Mouse (Mus musculus) ovary, adult 18-20 months (tissue): ENCODE measurements around the gene Gm28710.

Source experiments
- DNase-seq: peaks from one replicate; pipeline ENCODE4 v3.0.0; 2022; ENCODE audit warnings: low spot score, mixed read lengths

Gene Gm28710

DNA sequence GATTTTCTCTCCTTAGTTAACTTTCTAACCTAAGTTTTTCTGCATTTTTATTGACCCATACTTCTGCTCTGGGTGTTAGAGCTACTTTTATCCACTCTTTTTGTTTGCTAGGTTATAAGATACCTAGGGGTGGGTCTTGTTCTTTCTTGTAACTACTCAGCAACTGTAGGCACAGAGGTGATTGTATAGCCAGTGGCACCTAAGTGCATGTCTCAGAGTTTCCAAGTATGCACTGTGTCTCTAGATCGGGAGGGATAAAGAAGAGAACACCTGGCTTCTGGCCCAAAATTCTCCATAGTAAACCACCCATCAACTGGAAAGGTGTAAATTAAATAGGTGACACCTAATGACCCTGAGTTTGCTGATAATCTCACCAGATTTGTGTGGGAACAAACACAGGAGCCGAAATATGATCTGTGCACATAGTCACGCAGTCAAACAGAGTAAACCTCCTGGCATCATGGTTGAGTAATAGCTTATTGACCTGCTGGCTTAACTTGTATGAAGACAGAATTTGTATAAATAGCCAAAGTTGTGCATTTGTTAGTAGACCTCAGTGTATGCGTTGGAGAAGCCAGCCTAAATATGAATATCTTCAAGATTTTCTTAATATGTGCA, at the start of gene Gm28710:
Gene Gm28710, plus strand, starts transcription at position 568 of the 618 bp plus-strand sequence.
- DNase-seq, result no peak

DNA sequence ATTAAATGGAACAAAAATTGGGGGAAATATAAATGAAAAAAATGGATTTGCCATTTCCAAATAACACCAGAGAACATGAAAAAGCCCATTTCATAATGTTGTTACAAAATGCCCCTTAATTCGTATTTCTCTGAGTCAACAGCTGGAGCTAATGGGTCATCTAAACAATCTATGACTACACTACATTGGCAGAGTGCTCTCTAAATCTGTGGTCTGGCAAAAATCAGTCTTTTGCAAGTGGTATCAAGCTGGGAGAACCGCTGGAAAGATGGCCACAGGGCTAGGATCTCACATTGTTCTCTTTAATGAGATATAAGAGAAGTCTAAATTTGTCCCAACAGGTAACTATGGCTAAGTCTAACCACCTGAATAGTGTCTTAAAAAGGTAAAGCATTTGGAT, 14.4 kb upstream of the Gm28710 start:
- DNase-seq, result no peak

DNA sequence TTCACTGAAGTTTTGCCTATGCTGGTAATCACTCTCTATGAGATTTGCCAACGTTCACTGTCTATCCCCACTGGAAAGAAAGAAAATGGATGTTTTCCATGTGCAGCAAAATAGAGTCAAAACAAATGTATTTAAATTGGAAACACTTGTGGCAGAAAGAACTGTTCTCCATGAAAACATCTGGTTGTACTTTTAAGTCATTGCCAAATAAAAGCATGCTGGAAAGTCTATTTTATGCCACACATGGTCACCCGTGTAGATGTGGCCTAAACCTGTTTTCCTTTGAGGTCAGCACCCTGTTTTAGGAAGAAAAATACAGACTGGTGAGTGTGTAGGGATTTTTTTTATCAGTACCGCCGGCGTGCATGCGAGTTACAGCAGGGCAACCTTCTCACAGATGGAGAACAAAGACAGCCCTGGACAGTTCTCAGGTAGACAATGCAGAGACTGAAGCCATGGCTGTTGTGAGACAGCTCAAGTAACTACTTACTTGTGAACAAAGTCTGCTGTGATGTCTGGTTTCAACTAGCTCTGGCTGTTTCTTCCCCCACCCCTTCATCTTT, 12.9 kb upstream of the Gm28710 start:
- DNase-seq, result no peak

DNA sequence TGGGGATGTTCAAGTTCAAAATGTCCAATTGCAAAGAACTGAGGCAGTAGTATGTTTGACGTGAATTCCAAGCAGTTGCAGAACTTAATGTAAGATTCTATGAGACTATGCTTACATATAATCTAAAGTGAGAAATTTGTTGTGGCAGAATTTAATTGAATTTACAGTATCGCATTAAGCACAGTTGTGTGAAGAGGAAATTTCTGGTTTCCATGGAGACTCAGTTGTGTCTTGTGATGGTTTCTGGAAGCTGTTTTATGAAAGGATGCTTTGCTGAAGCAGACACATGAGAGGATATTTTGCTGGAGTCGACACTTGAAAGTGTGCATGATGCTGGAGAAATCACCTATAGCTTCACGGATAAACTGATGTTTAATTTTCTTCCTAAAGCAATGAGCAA, 6.0 kb upstream of the Gm28710 start:
- DNase-seq, result no peak

DNA sequence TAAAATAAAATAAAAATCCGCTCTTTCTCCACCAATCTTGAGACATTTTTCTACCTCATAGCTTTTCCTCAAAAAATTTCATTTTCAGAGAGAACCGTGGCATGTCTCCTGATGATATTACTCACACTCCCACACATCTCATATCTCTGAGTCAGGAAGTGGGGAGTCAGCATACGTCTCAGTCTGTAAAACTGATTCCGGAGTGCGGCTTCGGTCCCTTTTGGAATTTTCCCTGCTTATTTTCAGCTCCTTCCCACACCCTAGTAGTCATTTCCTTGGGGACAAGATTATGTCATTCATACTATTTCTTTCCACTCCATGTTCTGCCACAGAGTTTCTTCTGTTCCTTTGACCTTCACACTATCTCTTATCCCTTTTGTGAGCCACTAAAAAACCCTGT, 3.4 kb downstream of the Gm28710 start:
- no peak for DNase-seq

DNA sequence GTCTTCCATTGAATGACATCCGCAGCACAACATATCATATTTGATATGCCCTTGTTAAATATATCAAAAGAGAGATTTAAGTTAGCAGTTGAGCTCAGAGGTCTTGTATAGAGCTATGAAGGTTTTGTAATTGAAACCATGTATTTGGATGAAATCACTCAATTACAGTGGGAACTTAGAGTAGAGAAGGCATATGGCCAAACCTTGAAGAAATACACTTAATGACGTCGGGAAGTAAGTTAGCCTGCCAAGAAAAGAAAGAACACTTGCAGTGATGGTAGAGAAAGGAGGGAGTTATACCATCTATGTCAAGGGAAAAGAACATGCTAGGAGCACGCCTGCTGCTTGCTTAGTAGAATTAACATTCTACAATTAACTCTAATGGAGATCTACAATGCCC, 11.1 kb downstream of the Gm28710 start:
- no peak for DNase-seq

DNA sequence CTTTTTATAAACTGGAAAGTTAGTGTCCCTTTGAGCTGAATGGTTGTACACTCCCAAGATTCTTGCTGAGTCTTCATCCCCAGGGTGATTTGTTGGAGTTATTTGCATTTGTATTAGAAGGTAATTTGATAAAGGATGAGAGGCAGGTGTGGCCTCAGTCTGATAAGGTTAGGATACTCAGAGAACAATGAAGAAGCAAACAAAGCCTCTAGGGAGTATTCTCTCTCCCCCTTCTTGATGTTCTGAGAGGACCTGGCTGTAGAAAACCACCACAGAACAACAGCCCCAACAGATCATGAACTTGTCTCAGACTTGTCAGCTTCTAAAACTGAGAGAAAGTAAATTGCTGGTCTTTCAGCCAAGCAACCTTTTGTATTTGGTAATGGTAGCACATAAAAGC, 47.4 kb downstream of the Gm28710 start:
- DNase-seq, result no peak

DNA sequence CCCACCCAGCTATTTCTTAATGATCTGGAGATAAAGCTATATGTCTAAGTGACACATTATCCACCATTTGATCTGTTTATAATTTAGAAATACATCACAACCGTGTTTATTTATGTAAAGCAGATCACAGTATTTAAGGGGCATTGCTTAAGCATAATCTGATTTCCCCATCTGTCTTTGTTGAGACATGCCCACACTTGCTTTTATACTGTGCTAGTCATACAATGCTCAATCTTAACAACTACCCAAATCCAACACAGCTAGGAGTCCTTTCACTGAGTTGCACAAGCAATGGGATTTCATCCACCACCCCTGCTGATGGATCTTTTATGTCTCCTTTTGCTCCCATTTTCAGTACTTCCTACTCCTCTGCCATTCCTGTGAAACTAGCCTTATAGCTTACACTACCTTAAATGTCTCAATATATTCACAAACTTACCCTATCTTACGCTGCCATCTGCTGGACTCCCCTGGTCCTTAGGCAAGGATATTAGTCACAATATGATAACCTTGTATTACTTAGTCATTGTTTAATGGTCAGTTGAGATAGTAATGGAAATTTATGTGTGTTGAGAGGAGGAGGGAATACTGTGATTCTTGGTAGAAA, 77.8 kb downstream of the Gm28710 start:
- no peak for DNase-seq

DNA sequence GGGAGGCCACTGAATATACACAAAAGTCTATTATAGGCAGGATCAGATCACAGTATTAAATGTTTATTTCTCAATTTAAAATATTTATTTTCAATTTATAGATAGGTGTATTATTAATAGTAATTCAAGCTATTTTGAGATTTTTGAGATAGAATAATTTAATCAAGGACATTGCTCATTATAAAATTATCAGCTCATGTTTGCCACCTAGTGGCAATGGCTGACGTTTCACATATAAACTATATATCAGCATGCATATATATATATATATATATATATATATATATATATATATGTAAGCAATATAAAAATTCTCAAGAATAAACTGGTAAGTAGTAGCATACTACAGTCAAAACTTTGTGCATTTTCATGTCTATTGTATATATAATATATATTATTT, 102.6 kb downstream of the Gm28710 start:
- DNase-seq, result no peak

DNA sequence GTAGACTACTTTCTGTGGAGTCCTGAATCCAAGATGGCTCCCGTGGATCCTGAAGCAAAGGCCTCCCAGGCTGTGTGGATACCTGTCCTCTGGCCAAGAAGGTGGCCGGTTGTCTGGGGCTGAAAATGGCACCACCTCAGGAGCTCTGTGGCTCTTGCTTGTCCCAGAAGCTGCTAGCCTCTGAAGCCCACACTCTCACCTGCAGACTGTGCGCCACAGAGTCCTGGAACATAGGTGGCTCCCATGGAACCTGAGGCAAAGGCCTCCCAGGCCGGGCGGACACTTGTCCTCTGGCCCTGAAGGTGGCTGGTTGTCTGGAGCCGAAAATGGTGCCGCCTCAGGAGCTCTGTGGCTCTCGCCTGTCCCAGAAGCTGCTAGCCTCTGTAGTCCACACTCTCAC, 128.2 kb downstream of the Gm28710 start:
- DNase-seq, result no peak

DNA sequence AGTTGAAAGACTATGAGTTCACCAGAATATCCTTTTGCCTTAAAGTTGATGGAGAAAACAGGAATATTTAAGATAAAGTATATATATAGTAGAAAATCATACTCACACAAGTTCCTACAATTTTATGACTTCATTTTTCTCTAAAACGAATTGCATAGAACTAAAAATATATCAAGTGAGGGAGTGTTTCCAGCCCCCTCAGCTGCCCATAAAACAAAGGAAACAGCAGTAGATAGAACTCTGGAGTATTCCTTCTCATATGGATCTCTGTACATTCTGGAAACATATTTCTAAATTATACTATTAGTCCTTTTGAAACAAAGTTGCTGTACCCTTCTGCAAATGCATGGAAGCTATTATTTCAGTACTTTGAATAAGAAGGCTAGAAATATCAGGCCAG, 130.9 kb downstream of the Gm28710 start:
- no peak for DNase-seq
